Mouse (Mus musculus) effector memory CD4-positive, alpha-beta T cell, adult 7 months (primary cell): ENCODE data around the gene Gm527. TPM values are rescaled to one million over a fixed set of nuclear protein-coding genes. Genes with fewer than 3 reads are reported as not detected.

ENCODE experiments used
- polyA plus RNA-seq: library from polyadenylated mRNA; unstranded; fragments of 100-300 nt; shearing (Covaris generic); gene quantifications from one replicate; pipeline ENCODE4 v1.2.1, GENCODE M21; 2017

The Gm527 gene
- 21.6 TPM for polyA plus RNA-seq

GRCm38 (mm10) chr12:64917578-64918471 is at the start of gene Gm527:
Gene Gm527 (plus strand): TSS chr12:64917906.

GRCm38 (mm10) chr12:64965124-64966026 is 47.7 kb downstream of the Gm527 start, which contains the start of the genes Klhl28 and Togaram1:
Gene Klhl28 (minus strand): TSS chr12:64965534.
Gene Togaram1 (plus strand): TSS chr12:64965804.

Other genes starting within 250 kb of the Gm527 start
- gene Klhl28, start 47.6 kb downstream of the Gm527 start, polyA plus RNA-seq: 20.6 TPM
- 43.0 TPM for gene Togaram1, start 47.9 kb downstream of the Gm527 start, polyA plus RNA-seq
- 75.0 TPM for gene Prpf39, start 118.4 kb downstream of the Gm527 start, polyA plus RNA-seq
- 207 TPM for gene Fkbp3, start 156.1 kb downstream of the Gm527 start, polyA plus RNA-seq
- 12.2 TPM for gene Fancm, start 157.7 kb downstream of the Gm527 start, polyA plus RNA-seq